Mouse (Mus musculus): ENCODE measurements around the gene Gm20929.
"Not testable (repeated sequence)": the region's sequence is repeated elsewhere in the genome, so short reads cannot be mapped to it uniquely, and the experiment has no call there.

Gm20929 gene

DNA sequence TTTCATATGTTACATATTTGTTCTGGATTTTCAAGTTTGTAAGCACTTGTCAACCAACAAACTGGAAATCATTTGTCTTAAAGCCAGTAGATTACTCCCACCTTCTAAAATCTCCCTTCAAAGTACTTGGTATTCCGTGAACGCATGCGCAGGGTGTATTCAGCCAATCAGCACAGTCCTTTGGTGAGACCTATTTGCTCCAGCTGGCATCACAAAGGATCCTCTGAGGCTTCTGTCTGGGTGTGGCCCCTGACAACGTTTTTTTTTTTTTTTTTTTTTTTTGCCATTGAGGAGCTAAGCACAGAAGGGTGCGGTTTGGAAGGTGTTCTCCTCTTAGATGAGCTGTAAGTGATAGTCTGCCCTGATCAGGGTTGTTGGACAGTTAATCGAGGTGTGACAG, at the start of gene Gm20929:
Gene Gm20929, plus strand, starts transcription at position 301 of the 400 bp plus-strand sequence.
- DNase-seq (ENCODE audit: low read depth) = not testable (repeated sequence)
